In genomic region chrX:38201816-38202215, GRCm38 (mm10) we compare ENCODE assay signal across 14 mouse cellular contexts. TPM values are rescaled to one million over a fixed set of nuclear protein-coding genes. Genes with fewer than 3 reads are reported as not detected.
DNase-seq lines count a peak whose midpoint lies in the region; ATAC-seq and TF ChIP-seq lines count a peak whose summit lies in the region.
"Had no signal": no experiment of that assay in that cellular context is flagged by ENCODE, and none has a peak within 500 bp of the region (broad histone marks: within the 10 kb centered on the region; RNA-seq: fewer than 3 reads in every experiment).

No protein-coding gene starts in this region.

- no peak overlapping the region for H3K27ac ChIP-seq in forebrain, embryonic 14.5 days (ENCODE audit: low read depth, low read length)
- H3K27ac ChIP-seq in forebrain, embryonic 11.5 days (ENCODE audit: low read depth, low read length), result no peak overlapping the region
- no peak overlapping the region for H3K27ac ChIP-seq in thymus, adult 2 months (ENCODE audit: control insufficient read depth, insufficient read depth, low read length)
- H3K27ac ChIP-seq: embryonic facial prominence, embryonic 12.5 days; liver, embryonic 14.5 days; stomach, embryonic 15.5 days had no signal

- DNase-seq in forebrain, embryonic 14.5 days (ENCODE audit: low spot score), result peak; percentile 24
- DNase-seq in forebrain, embryonic 11.5 days (ENCODE audit: low spot score), result no peak
- DNase-seq in lung, adult 18-20 months, result peak; percentile 3 to 23
- no peak for DNase-seq in lung, postnatal 25 days (ENCODE audit: low spot score)
- peak; percentile 22 for DNase-seq in adipocyte (ENCODE audit: low spot score)
- no peak for DNase-seq in gastrocnemius, postnatal 36 days
- no peak for DNase-seq in thymus, adult 2 months
- DNase-seq: gastrocnemius, postnatal 10 days; kidney, adult 8-10 months had no signal

- H3K4me2 ChIP-seq in forebrain, embryonic 14.5 days (ENCODE audit: low read length), result no peak overlapping the region
- no peak overlapping the region for H3K4me2 ChIP-seq in forebrain, embryonic 11.5 days (ENCODE audit: low read depth, low read length, severe bottlenecking)
- H3K4me2 ChIP-seq: embryonic facial prominence, embryonic 12.5 days; stomach, embryonic 15.5 days had no signal

- no peak for ATAC-seq in forebrain, embryonic 14.5 days
- no peak for ATAC-seq in forebrain, embryonic 11.5 days (replicated peaks; ENCODE audit: low FRiP score)
- ATAC-seq in megakaryocyte-erythroid progenitor cell, adult 5-6 weeks (replicated peaks; ENCODE audit: low FRiP score, low TSS enrichment, poor library complexity, severe bottlenecking), result 0 out of 2 replicates have a peak, but pooled peaks have one; percentile 14
- ATAC-seq: midbrain, embryonic 16.5 days had no signal

- WGBS in forebrain, embryonic 14.5 days, result 83% methylated on average over 2 of the region's 2 CpGs
- WGBS in forebrain, embryonic 11.5 days, result 66% methylated on average over 2 of the region's 2 CpGs
- WGBS in thymus, adult 2 months, result 80% methylated on average over 2 of the region's 2 CpGs

- no peaks in the 10 kb centered on the region for H3K9me3 ChIP-seq in forebrain, embryonic 14.5 days (replicated peaks; ENCODE audit: control insufficient read depth, low read length)
- no peaks in the 10 kb centered on the region for H3K9me3 ChIP-seq in forebrain, embryonic 11.5 days (ENCODE audit: control insufficient read depth, low read length)
- H3K9me3 ChIP-seq: embryonic facial prominence, embryonic 12.5 days; stomach, embryonic 15.5 days had no signal

- no peak for TF ChIP-seq CTCF in thymus, adult 2 months (IDR thresholded peaks at IDR 0.05; ENCODE audit: borderline replicate concordance, control insufficient read depth, extremely low read depth, insufficient read depth, low read length, poor library complexity)

- no peak overlapping the region for H3K9ac ChIP-seq in forebrain, embryonic 14.5 days (ENCODE audit: low read length)
- no peak overlapping the region for H3K9ac ChIP-seq in forebrain, embryonic 11.5 days (ENCODE audit: low read length)
- H3K9ac ChIP-seq: embryonic facial prominence, embryonic 12.5 days; liver, embryonic 14.5 days; stomach, embryonic 15.5 days had no signal

- H3K4me1 ChIP-seq in forebrain, embryonic 14.5 days (ENCODE audit: control insufficient read depth, insufficient read depth, low read length), result no peaks in the 10 kb centered on the region
- H3K4me1 ChIP-seq in forebrain, embryonic 11.5 days (replicated peaks; ENCODE audit: control insufficient read depth, insufficient read depth, low read length), result no peaks in the 10 kb centered on the region
- no peaks in the 10 kb centered on the region for H3K4me1 ChIP-seq in thymus, adult 2 months (replicated peaks; ENCODE audit: control insufficient read depth, insufficient read depth, low read length)
- H3K4me1 ChIP-seq: embryonic facial prominence, embryonic 12.5 days; stomach, embryonic 15.5 days had no signal

- TF ChIP-seq POLR2A in thymus, adult 2 months (IDR thresholded peaks at IDR 0.05; ENCODE audit: control insufficient read depth, extremely low read depth, insufficient read depth, low read length, poor library complexity), result no peak

- H3K27me3 ChIP-seq in forebrain, embryonic 14.5 days (replicated peaks; ENCODE audit: control insufficient read depth, insufficient read depth, low read length), result no peaks in the 10 kb centered on the region
- H3K27me3 ChIP-seq in forebrain, embryonic 11.5 days (ENCODE audit: control insufficient read depth, insufficient read depth, low read length), result no peaks in the 10 kb centered on the region
- no peaks in the 10 kb centered on the region for H3K27me3 ChIP-seq in thymus, adult 2 months (ENCODE audit: control insufficient read depth, insufficient read depth, low read length)
- H3K27me3 ChIP-seq: embryonic facial prominence, embryonic 12.5 days; stomach, embryonic 15.5 days had no signal

- H3K36me3 ChIP-seq in forebrain, embryonic 14.5 days (ENCODE audit: control insufficient read depth, insufficient read depth, low read length), result no peaks in the 10 kb centered on the region
- no peaks in the 10 kb centered on the region for H3K36me3 ChIP-seq in forebrain, embryonic 11.5 days (ENCODE audit: control insufficient read depth, insufficient read depth, low read length)
- H3K36me3 ChIP-seq in thymus, adult 2 months (ENCODE audit: control insufficient read depth, insufficient read depth, low read length), result no peaks in the 10 kb centered on the region
- H3K36me3 ChIP-seq: embryonic facial prominence, embryonic 12.5 days; stomach, embryonic 15.5 days had no signal

- no peak overlapping the region for H3K4me3 ChIP-seq in forebrain, embryonic 14.5 days (ENCODE audit: low read depth, low read length)
- no peak overlapping the region for H3K4me3 ChIP-seq in forebrain, embryonic 11.5 days (ENCODE audit: low read depth, low read length)
- no peak overlapping the region for H3K4me3 ChIP-seq in thymus, adult 2 months (ENCODE audit: control insufficient read depth, insufficient read depth, low read length)
- H3K4me3 ChIP-seq: embryonic facial prominence, embryonic 12.5 days; stomach, embryonic 15.5 days had no signal

- intact Hi-C loops in gastrocnemius, postnatal 36 days (cut with DNase I), result no loop called here

RNA-seq across cellular contexts. Expression of gene Zbtb33, which starts 12.2 kb away (rescaled TPM):
- 9.5 and 10.5 TPM in 2 replicates for polyA plus RNA-seq in forebrain, embryonic 14.5 days (2014; fragmentation: Nextera tagmentation; extraction: Ambion mirVana)
- polyA plus RNA-seq in forebrain, embryonic 11.5 days (2014; fragmentation: Nextera tagmentation; extraction: Ambion mirVana), result 7.5 and 10.5 TPM in 2 replicates
- 16.6 and 28.3 TPM in 2 replicates for total RNA-seq in megakaryocyte-erythroid progenitor cell, adult 5-6 weeks (2014; fragmentation: Nextera tagmentation)
- total RNA-seq in megakaryocyte-erythroid progenitor cell, adult 5-6 weeks (2017), result 24.0 and 27.5 TPM in 2 replicates
- 1 to 10 TPM; 5.5 to 6.4 TPM for total RNA-seq in gastrocnemius, postnatal 36 days (2021)
- polyA plus RNA-seq in thymus, adult 2 months (2012; rRNA removed), result 9.1 and 10.4 TPM in 2 replicates

RNA-seq across cellular contexts. Expression of gene Tmem255a, which starts 50.4 kb away (rescaled TPM):
- 13.9 and 15.8 TPM in 2 replicates for polyA plus RNA-seq in forebrain, embryonic 14.5 days (2014; fragmentation: Nextera tagmentation; extraction: Ambion mirVana)
- 13.7 and 13.8 TPM in 2 replicates for polyA plus RNA-seq in forebrain, embryonic 11.5 days (2014; fragmentation: Nextera tagmentation; extraction: Ambion mirVana)
- total RNA-seq in megakaryocyte-erythroid progenitor cell, adult 5-6 weeks (2014; fragmentation: Nextera tagmentation), result 0.39 TPM in 1 of 2 replicates, not detected in the other
- 0.05 and 1.1 TPM in 2 replicates for total RNA-seq in megakaryocyte-erythroid progenitor cell, adult 5-6 weeks (2017)
- total RNA-seq in gastrocnemius, postnatal 36 days (2021), result under 1 TPM; 0.17 to 0.38 TPM
- 1.1 and 1.3 TPM in 2 replicates for polyA plus RNA-seq in thymus, adult 2 months (2012; rRNA removed)

Comparison
In these comparisons a context has a peak if more than half of its experiments do, and no peak if none do; other contexts are left out.
1. DNase-seq: peak in forebrain, embryonic 14.5 days (single experiment), lung, adult 18-20 months (2 of 2) and adipocyte (single experiment); none in forebrain, embryonic 11.5 days (single experiment), lung, postnatal 25 days (single experiment), gastrocnemius, postnatal 36 days (0 of 2) and thymus, adult 2 months (single experiment).